Mouse (Mus musculus) adrenal gland, postnatal 4 days (tissue): ENCODE measurements around the gene Pde4b. TPM values are rescaled to one million over a fixed set of nuclear protein-coding genes. Genes with fewer than 3 reads are reported as not detected.

ENCODE experiments used
- DNase-seq, 2 experiments: peaks; one replicate each; pipeline ENCODE4 v3.0.0; 2021 to 2022; ENCODE audit warnings: low spot score in 2 of 2, mixed read lengths in 2 of 2
- total RNA-seq, 2 experiments: library from RNA; stranded (reverse); gene quantifications; 2 replicates each; pipeline ENCODE4 v1.2.3; 2021

The Pde4b gene
- total RNA-seq, 2 experiments from 2014 or later, result 13.9 to 16.4 TPM

DNA sequence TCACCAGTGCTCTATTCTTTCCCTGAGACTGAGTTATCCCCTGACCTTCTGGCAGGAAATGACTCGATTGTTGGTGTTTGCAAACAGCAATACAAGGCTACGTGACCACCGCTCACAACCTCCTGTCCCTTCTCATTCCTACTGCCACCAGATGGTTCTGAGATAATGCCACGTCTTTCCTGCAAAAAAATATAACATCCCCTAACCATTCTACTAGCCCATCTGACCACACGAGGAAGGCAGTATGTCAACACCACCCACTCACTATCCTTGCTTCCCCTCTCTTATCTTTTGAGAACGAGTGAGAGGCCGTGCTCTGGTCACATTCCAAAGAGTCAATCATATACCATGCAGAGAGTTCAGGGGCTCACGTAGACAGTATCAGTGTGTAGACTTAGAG, 548.6 kb downstream of the Pde4b start:
- no peak for DNase-seq

DNA sequence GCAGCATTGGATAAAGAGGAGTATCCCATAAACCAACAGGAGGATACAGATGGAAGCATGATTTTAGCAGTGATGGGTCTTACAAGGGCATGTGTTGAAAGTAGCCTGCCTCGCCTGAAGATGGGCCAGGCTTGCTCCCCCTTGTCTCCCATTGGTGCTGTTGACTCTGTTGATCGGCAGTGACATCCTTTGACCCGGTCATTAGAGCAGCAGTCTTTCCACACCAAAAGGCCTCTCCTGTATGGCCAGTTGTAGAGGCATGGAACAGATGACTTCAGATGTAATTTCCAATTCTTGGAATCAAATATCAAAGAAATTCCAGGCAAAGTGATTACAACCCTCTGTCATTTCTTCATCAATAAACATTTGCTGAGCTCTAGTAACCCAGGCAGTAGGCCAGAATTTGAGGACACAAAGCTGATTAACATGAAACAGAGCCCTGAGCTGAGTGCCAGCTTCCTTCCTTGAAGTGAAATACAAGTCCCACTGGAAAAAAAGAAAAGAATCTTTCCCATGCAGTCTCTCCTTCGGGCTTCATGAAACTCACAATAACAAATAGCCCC, 550.1 kb downstream of the Pde4b start:
- DNase-seq, result no peak

DNA sequence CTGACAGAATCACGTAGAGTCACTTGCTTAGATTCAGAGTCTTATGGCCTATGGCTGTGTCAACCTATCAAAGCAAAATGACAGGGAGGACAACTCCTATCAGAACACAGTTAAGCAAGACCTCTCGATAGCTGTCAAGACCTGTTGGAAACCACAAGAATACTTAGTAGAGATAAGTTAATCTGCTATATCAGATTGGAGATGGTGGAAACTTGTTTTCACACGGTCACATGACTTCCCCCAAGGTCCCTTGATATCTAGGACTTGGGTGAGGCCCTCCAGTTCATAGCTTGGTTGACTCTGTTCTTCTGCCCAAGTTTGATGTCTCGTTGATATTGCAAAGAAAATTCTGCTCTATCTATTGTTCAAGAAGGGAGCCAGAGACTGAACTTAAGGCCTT, 553.6 kb downstream of the Pde4b start:
- DNase-seq, result no peak

DNA sequence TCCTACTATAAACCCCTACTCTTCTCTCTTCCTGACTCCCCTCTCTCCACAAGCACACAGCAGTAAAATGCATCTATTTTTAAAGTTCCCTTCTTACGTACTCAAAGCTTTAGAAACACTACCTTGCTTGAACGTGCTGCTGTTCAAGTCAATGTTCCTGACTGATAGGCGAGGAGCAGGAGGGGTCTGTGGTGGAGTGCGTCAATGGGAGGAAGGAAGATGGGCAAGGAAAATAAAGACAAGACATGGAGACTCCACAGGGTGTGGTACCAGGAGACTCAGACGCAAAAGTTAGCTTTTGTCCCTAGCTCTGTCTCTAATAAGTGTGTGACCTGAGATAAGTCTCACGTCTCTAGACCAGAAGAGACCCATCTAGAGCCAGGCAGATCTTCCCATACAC, 556.7 kb downstream of the Pde4b start:
- DNase-seq, result no peak

DNA sequence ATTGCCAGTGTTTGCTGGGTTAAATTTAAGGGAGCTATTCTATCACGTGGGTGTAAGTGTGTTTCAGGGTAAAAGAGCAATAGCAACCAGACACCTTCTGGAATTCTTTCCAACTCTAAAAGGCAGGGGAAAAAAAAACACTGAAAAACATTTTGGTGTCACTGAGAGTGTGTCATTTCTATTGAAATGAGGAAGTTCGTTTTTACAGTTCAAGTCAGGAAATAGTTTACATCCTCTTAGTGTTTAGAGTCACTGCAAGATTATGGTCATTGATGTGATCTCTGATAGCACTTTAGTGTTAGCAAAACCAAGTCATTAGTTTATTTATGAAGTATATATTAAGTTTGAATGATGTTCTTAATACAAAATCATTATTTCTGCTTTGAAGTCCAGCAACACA, 559.7 kb downstream of the Pde4b start:
- no peak for DNase-seq

DNA sequence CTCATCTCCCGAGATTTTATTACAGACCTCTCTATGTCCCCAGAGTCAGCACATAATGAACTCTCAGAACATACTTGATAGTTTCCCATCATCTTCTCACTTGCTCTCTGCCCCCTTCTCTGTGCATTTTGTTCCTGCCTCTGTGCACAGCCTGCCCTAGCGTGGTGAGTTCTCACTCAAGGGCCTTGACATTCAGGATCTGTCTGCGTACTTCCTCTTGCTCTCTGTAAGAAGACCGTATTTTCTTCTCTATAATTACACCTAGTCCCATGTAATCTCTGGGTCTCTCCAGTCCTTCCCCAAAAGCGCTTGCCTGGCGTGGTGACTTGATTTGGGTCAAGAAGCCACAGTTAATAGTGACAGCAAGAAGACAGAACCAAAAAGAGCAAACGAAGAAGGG, 568.0 kb downstream of the Pde4b start:
- no peak for DNase-seq

DNA sequence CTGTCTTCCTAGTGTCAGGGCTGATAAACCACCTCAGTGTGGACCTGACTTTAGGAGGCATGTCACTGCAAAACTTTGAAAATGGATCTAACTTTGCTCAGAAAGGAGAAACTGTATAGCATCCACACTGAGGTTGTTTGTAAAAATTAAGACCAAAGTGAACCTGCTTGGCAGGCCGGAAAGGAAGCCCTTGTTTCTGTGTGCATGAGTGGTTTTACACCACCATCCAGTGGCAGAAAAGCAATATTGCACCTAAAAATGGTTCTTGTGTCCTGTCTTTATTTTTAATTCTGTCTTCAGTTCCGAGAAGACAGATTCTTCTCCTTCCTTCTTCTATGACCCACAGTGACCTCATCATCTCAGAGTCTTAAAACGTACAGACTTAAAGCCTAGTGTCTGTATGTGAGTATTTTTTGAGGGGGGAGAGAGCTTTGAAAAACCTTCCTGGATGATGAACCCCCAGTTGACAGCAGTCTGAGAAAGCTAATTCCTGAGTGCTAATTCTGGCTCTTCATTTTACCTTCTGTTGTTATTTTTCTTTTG, 569.2 kb downstream of the Pde4b start:
- DNase-seq, result no peak

Other genes starting within 250 kb of the Pde4b start
- not detected for gene B020004J07Rik, start 243.5 kb upstream of the Pde4b start, total RNA-seq
- gene C130073F10Rik, start 193.8 kb upstream of the Pde4b start, total RNA-seq, result not detected
- gene Gm12800, start 178.4 kb upstream of the Pde4b start, total RNA-seq, result not detected
- gene Gm12794, start 147.1 kb upstream of the Pde4b start, total RNA-seq, result not detected
- not detected for gene Gm12790, start 106.5 kb upstream of the Pde4b start, total RNA-seq
- not detected for gene Gm12789, start 100.9 kb upstream of the Pde4b start, total RNA-seq